Mouse (Mus musculus) adrenal gland, adult 8-10 months (tissue): Measurements from ENCODE around the gene Sord. TPM values are rescaled to one million over a fixed set of nuclear protein-coding genes. Genes with fewer than 3 reads are reported as not detected.

Experiments
- DNase-seq: peaks from one replicate; pipeline ENCODE4 v3.0.0; 2022
- total RNA-seq, 4 experiments: library from RNA; stranded (reverse); gene quantifications; 2 replicates each; pipeline ENCODE4 v1.2.4; 2022

The Sord gene
- total RNA-seq, 4 experiments from 2014 or later, result 83.1 to 149 (median 112) TPM

GRCm38 (mm10) chr2:122302574-122303241, 68.2 kb downstream of the Sord start:
- peak; percentile 21 for DNase-seq

- no peak for DNase-seq
These were observed 70.0 kb downstream of the Sord start for GRCm38 (mm10) chr2:122304544-122304943.

DNA sequence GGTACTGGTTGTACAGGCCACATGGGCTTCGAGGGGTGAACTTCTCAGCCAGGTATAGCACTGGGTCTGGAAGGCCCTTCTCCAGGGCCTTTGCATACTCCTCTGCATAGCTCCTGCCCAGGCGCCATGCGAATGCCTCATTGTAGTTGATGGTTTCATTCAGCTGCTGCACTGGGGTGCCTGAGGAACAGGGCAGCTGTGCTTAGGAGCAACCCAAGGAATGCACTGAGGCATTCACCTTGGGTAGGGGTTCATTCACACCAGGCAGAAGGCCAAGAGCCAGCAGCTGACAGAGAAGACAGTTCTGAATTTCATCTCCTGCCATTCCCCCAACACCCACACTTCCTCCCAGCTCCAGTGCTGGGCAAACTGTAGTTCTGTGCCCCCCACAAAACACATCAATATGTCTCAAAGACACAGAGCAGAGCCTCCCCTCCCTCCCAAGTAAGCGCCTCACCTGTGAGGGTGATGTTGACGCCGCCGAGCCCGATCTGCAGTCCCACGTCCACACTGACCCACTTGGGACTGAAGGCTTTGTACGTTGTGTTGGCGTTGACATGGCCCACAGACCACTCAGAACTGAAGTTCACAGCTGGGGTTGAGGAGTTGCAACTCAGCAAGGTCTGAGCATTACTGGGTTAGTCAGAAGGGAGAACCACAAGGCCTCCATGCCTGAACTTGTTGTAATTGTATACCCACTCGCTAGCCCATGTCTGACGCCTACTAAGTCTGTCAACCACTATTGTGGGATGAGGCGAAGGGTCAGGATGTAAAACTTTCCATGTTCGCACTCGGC, 70.7 kb downstream of the Sord start:
- DNase-seq, result no peak

DNA sequence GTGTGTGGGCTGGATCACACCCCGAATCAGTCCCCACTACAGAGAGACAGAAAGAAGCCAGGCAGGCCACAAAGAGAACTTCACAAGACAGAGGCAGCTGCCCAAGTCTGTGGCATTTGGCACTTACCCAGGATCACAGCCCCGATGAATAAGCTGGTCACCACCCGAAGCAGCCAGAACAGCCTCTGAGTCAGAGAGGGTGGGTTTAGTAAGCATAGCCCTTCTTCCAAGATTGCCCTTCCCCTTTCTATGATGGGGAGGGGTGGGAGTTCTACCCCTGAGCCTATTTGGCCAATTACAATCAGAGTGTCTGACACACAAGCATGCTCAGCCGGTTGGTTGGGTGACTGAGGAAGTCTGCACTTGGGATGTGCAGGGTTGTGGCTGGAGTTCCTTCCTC, 71.6 kb downstream of the Sord start:
- no peak for DNase-seq

DNA sequence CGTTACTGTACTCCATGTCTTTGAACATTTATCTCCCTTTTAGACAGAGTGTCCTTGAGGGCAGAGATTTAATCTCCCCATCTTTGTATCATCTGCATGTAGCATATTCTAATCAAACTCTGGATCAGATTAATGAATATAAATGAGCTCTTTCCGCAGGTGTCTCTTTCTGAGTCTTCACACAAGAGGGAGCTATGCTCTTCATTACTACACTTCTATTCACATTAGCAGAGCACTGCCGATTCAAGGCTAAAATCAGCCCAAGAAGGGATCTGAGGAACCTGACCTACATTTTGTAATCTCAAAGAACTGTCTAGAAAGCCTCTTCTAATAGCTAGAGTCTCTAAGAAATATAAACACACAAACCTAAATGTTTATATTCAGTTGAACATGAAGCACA, 75.1 kb downstream of the Sord start:
- DNase-seq, result no peak

GRCm38 (mm10) chr2:122311561-122311960, 77.0 kb downstream of the Sord start:
- DNase-seq, result no peak

GRCm38 (mm10) chr2:122312722-122313417, 78.3 kb downstream of the Sord start:
- DNase-seq, result no peak

GRCm38 (mm10) chr2:122313536-122313935, 79.0 kb downstream of the Sord start, which contains the start of gene Duoxa1:
Duoxa1 (minus strand) TSS chr2:122313730.
- DNase-seq, result no peak

Other genes with a start within 250 kb of the Sord start
- 10 to 100 TPM; 17.7 to 25.4 (median 18.6) TPM for gene Eif3j1, start 206.2 kb upstream of the Sord start, total RNA-seq
- 10 to 100 TPM; 20.0 to 25.0 (median 23.5) TPM for gene Spg11, start 116.4 kb upstream of the Sord start, total RNA-seq
- gene B2m, start 87.1 kb upstream of the Sord start, total RNA-seq, result 100 to 1,000 TPM; 769 to 879 (median 834) TPM
- gene Trim69, start 74.0 kb upstream of the Sord start, total RNA-seq, result not detected
- under 1 TPM in 1 of 4 experiments, not detected in 3; 0.09 TPM for gene Patl2, start 48.6 kb upstream of the Sord start, total RNA-seq
- not detected for gene Terb2, start 48.5 kb upstream of the Sord start, total RNA-seq
- not detected for gene Duox2, start 63.7 kb downstream of the Sord start, total RNA-seq
- not detected for gene Duoxa2, start 64.2 kb downstream of the Sord start, total RNA-seq
- gene Duoxa1, start 79.0 kb downstream of the Sord start, total RNA-seq, result under 1 TPM; 0.20 to 0.52 (median 0.32) TPM
- under 1 TPM in 2 of 4 experiments, not detected in 2; 0.06 to 0.13 TPM for gene Duox1, start 80.9 kb downstream of the Sord start, total RNA-seq
- 10 to 100 TPM in 2 of 4 experiments, 1 to 10 TPM in 2; 8.1 to 18.5 (median 13.8) TPM for gene Shf, start 134.4 kb downstream of the Sord start, total RNA-seq
- 1 to 10 TPM in 3 of 4 experiments, under 1 TPM in 1; 0.84 to 4.8 (median 2.1) TPM for gene Slc28a2, start 191.7 kb downstream of the Sord start, total RNA-seq